Mouse (Mus musculus): ENCODE data around the gene Fxyd3. TPM values are rescaled to one million over a fixed set of nuclear protein-coding genes. Genes with fewer than 3 reads are reported as not detected.

The Fxyd3 gene
- polyA plus RNA-seq, 1 experiment from 2014 or later, result 34.0 TPM

GRCm38 (mm10) chr7:31059919-31060620 is 16.4 kb downstream of the Fxyd3 start:
- 63% methylated on average over 11 of the region's 11 CpGs for WGBS
- H3K36me3 ChIP-seq (ENCODE audit: insufficient read depth), result no peaks in the 10 kb centered on the region
- no peak overlapping the region for H3K4me3 ChIP-seq (ENCODE audit: low read depth, low read length)
- H3K27ac ChIP-seq (ENCODE audit: low read depth), result no peak overlapping the region
- no peak for TF ChIP-seq CTCF (IDR thresholded peaks at IDR 0.05; ENCODE audit: low read depth)
- DNase-seq, result no peak
- H3K4me2 ChIP-seq, result no peak overlapping the region
- no peaks in the 10 kb centered on the region for H3K4me1 ChIP-seq (ENCODE audit: insufficient read depth)
- H3K9ac ChIP-seq, result no peak overlapping the region
- no peaks in the 10 kb centered on the region for H3K27me3 ChIP-seq (ENCODE audit: insufficient read depth, low read length)
- H3K9me3 ChIP-seq (ENCODE audit: low read depth, low read length), result no peaks in the 10 kb centered on the region
- ATAC-seq (ENCODE audit: insufficient read depth), result no peak

- no peak within 1 kb of the TSS for H3K9ac ChIP-seq
- no peak within 1 kb of the TSS for H3K27ac ChIP-seq (ENCODE audit: low read depth)
- H3K4me3 ChIP-seq (ENCODE audit: low read depth, low read length), result no peak within 1 kb of the TSS
- H3K4me2 ChIP-seq, result no peak within 1 kb of the TSS
- no peaks in the 10 kb centered on the region for H3K36me3 ChIP-seq (ENCODE audit: insufficient read depth)
- ATAC-seq (ENCODE audit: insufficient read depth) (peak; percentile 35), DNase-seq (peak; percentile 86)
- H3K9me3 ChIP-seq (ENCODE audit: low read depth, low read length), result no peaks in the 10 kb centered on the region
- 2% methylated on average over 2 of the region's 2 CpGs for WGBS
- peak; percentile 98 for TF ChIP-seq CTCF (IDR thresholded peaks at IDR 0.05; ENCODE audit: low read depth)
- H3K4me1 ChIP-seq (ENCODE audit: insufficient read depth), result peaks cover 5% of the 10 kb centered on the region
- 0 out of 2 replicates have a peak, but pooled peaks cover 1% of the 10 kb centered on the region for H3K27me3 ChIP-seq (ENCODE audit: insufficient read depth, low read length)
Measured at GRCm38 (mm10) chr7:31059108-31059507, 17.4 kb downstream of the Fxyd3 start, which contains the start of gene Lgi4. TSS of gene Lgi4 (plus strand) at chr7:31059342.

- TF ChIP-seq CTCF (IDR thresholded peaks at IDR 0.05; ENCODE audit: low read depth), result no peak
- DNase-seq (no peak), ATAC-seq (ENCODE audit: insufficient read depth) (no peak)
- Histone ChIP-seq H3K9ac (no peak overlapping the region), H3K27ac (ENCODE audit: low read depth) (no peak overlapping the region), H3K4me3 (ENCODE audit: low read depth, low read length) (no peak overlapping the region), H3K4me2 (no peak overlapping the region), H3K4me1 (ENCODE audit: insufficient read depth) (peaks cover 14% of the 10 kb centered on the region), H3K36me3 (ENCODE audit: insufficient read depth) (no peaks in the 10 kb centered on the region), H3K9me3 (ENCODE audit: low read depth, low read length) (no peaks in the 10 kb centered on the region), H3K27me3 (ENCODE audit: insufficient read depth, low read length) (peaks cover 10% of the 10 kb centered on the region; the same call in 1 of the 2 replicates)
- WGBS, result 77% methylated on average over 6 of the region's 6 CpGs
Measured at GRCm38 (mm10) chr7:31058211-31058610, 18.3 kb downstream of the Fxyd3 start.

- no peak for DNase-seq
- H3K27me3 ChIP-seq (ENCODE audit: insufficient read depth, low read length), result peaks cover 15% of the 10 kb centered on the region
Measured at GRCm38 (mm10) chr7:31057730-31058129, 18.8 kb downstream of the Fxyd3 start.

GRCm38 (mm10) chr7:31057071-31057470 is 19.4 kb downstream of the Fxyd3 start, which contains the start of gene Fxyd1:
TSS of gene Fxyd1 (minus strand) at chr7:31057199.
- TF ChIP-seq CTCF (IDR thresholded peaks at IDR 0.05; ENCODE audit: low read depth), result no peak
- H3K4me3 ChIP-seq (ENCODE audit: low read depth, low read length), result no peak within 1 kb of the TSS
- peaks cover 22% of the 10 kb centered on the region for H3K27me3 ChIP-seq (ENCODE audit: insufficient read depth, low read length)
- H3K9me3 ChIP-seq (ENCODE audit: low read depth, low read length), result no peaks in the 10 kb centered on the region
- no peaks in the 10 kb centered on the region for H3K36me3 ChIP-seq (ENCODE audit: insufficient read depth)
- DNase-seq (no peak), ATAC-seq (ENCODE audit: insufficient read depth) (no peak)
- H3K4me1 ChIP-seq (ENCODE audit: insufficient read depth), result peaks cover 20% of the 10 kb centered on the region
- no peak within 1 kb of the TSS; the same call in 1 of the 2 replicates for H3K4me2 ChIP-seq
- no peak within 1 kb of the TSS for H3K9ac ChIP-seq
- H3K27ac ChIP-seq (ENCODE audit: low read depth), result peak within 1 kb of the TSS; percentile 68; the same call in 1 of the 2 replicates
- WGBS, result 59% methylated on average over 2 of the region's 2 CpGs

More at GRCm38 (mm10) chr7:31057730-31058129, 18.8 kb downstream of the Fxyd3 start:
- Histone ChIP-seq H3K4me2 (no peak overlapping the region), H3K9me3 (ENCODE audit: low read depth, low read length) (no peaks in the 10 kb centered on the region), H3K27ac (ENCODE audit: low read depth) (no peak overlapping the region), H3K36me3 (ENCODE audit: insufficient read depth) (no peaks in the 10 kb centered on the region), H3K4me1 (ENCODE audit: insufficient read depth) (peaks cover 17% of the 10 kb centered on the region), H3K9ac (no peak overlapping the region), H3K4me3 (ENCODE audit: low read depth, low read length) (no peak overlapping the region)
- TF ChIP-seq CTCF (IDR thresholded peaks at IDR 0.05; ENCODE audit: low read depth), result no peak
- 57% methylated on average over 5 of the region's 5 CpGs for WGBS
- ATAC-seq (ENCODE audit: insufficient read depth), result no peak

- 67% methylated on average over 7 of the region's 7 CpGs for WGBS
- no peak overlapping the region for H3K4me2 ChIP-seq
- H3K27ac ChIP-seq (ENCODE audit: low read depth), result no peak overlapping the region; the same call in 1 of the 2 replicates
- no peak overlapping the region for H3K4me3 ChIP-seq (ENCODE audit: low read depth, low read length)
- ATAC-seq (ENCODE audit: insufficient read depth) (no peak), DNase-seq (no peak)
- H3K4me1 ChIP-seq (ENCODE audit: insufficient read depth), result peaks cover 21% of the 10 kb centered on the region
- peaks cover 28% of the 10 kb centered on the region for H3K27me3 ChIP-seq (ENCODE audit: insufficient read depth, low read length)
- H3K9me3 ChIP-seq (ENCODE audit: low read depth, low read length), result no peaks in the 10 kb centered on the region
- H3K9ac ChIP-seq, result no peak overlapping the region
- TF ChIP-seq CTCF (IDR thresholded peaks at IDR 0.05; ENCODE audit: low read depth), result no peak
- H3K36me3 ChIP-seq (ENCODE audit: insufficient read depth), result no peaks in the 10 kb centered on the region
Measured at GRCm38 (mm10) chr7:31056448-31056847, 20.1 kb downstream of the Fxyd3 start.

- no peaks in the 10 kb centered on the region for H3K36me3 ChIP-seq (ENCODE audit: insufficient read depth)
- peak overlapping the region; percentile 68; the same call in 1 of the 2 replicates for H3K27ac ChIP-seq (ENCODE audit: low read depth)
- peak overlapping the region; percentile 51; the same call in 1 of the 2 replicates for H3K4me2 ChIP-seq
- H3K4me3 ChIP-seq (ENCODE audit: low read depth, low read length), result no peak overlapping the region
- 12% methylated on average over 3 of the region's 4 CpGs for WGBS
- peaks cover 33% of the 10 kb centered on the region for H3K27me3 ChIP-seq (ENCODE audit: insufficient read depth, low read length)
- H3K9ac ChIP-seq, result no peak overlapping the region
- peak; percentile 46 for DNase-seq
- no peak for TF ChIP-seq CTCF (IDR thresholded peaks at IDR 0.05; ENCODE audit: low read depth)
- no peaks in the 10 kb centered on the region for H3K9me3 ChIP-seq (ENCODE audit: low read depth, low read length)
- H3K4me1 ChIP-seq (ENCODE audit: insufficient read depth), result peaks cover 23% of the 10 kb centered on the region
- ATAC-seq (ENCODE audit: insufficient read depth), result no peak
Measured at GRCm38 (mm10) chr7:31055883-31056282, 20.6 kb downstream of the Fxyd3 start.

All from lung, embryonic 14.5 days (tissue).